Mouse (Mus musculus) c-Kit-positive CD71-positive TER-119-positive erythroid progenitor cells, embryonic 14.5 days (primary cell): ENCODE results near the gene Lingo3.

Source experiments
- DNase-seq: peaks from one replicate; pipeline ENCODE4 v3.0.0-alpha.2; 2013; ENCODE audit warnings: low spot score

Gene Lingo3

DNA sequence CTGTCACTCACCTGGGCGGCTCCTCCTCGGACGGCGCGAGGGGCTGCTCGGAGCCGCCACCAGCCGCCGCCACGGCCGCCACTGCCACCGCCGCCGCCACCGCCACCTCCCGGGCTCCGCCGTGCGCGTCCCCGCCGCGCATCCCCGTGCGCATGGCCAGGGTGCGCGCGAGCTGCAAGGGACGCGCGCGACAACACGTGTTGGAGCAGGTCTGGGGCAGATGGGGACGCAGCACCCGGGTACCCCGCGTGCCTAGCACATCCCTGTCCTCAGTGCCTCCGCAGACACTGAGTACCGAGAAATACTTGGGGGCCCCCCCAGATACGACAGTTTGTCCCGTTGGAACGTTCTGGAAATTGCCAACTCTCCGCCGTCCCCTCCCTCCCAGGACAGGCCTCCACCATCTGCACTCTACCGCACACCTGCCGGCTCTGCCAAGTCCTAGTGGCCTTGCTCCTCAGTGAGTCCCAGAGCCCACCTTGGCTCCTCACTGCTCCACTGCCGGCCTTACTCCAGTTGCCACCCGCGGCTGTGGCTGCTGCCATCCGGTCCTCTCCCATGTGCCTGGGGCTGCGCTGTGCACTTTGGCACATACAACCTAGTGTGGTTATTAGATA, at the start of gene Lingo3:
Lingo3 (minus strand) TSS at position 109 of the 617 bp plus-strand sequence.
- no peak for DNase-seq

GRCm38 (mm10) chr10:80887181-80887580, 43.3 kb upstream of the Lingo3 start:
- no peak for DNase-seq

DNA sequence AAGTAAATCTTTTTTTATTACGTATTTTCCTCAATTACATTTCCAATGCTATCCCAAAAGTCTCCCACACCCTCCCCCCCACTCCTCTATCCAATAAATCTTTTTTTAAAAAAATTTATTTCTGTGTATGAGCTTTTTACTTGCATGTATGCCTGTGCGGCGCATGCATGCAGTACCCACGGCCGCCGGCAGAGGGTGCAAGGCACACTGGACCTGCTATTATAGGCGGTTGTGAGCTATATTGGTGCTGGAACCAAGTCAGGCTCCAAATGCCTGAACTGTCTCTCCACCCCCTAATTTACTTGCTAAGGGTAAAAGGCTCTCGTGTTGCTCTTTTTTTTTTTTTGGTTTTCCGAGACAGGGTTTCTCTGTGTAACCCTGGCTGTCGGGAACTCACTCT, 37.5 kb upstream of the Lingo3 start:
- DNase-seq: peak; percentile 74

DNA sequence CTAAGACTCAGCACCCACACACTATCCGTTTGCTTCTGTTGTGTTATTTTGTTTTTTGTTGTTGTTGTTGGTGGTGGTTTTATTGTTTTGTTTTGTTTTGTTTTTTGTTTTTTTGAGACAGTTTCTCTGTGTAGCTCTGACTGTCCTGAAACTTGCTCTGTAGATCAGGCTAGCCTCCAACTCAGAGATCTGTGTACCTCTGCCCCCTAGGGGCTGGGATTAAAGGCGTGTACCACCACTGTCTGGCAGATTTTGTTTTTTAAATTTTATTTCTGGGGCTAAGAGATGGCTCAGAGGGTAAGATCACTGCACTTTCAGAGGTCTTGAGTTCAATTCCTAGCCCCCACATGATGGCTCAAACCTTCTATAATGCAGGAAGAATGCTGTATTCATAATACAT, 37.1 kb upstream of the Lingo3 start:
- DNase-seq: no peak

- peak; percentile 84 for DNase-seq
These were observed 36.3 kb upstream of the Lingo3 start for GRCm38 (mm10) chr10:80880131-80880641.

- no peak for DNase-seq
These were observed 32.8 kb upstream of the Lingo3 start for GRCm38 (mm10) chr10:80876594-80876993.

- peak; percentile 67 for DNase-seq
These were observed 32.2 kb upstream of the Lingo3 start for GRCm38 (mm10) chr10:80876028-80876427.

DNA sequence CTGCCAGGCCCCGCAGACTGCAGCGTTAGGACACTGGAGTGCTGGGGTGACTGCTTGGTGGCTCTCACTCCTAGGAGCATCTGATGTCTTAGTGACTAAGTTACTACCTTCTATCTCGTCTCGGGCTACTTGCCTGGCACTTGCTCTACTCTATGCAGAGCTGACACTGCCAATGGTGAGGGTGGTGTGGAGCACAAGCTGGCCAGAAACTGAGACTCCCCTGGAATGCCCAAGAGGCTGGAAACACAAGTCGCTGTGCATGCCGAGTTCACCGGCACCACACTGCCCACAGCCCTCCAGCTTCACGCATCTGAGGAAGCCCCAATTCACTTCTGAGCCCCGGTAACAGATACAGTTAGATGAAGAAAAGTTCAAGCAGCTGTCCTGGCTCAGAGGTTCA, 30.2 kb upstream of the Lingo3 start:
- DNase-seq: no peak

DNA sequence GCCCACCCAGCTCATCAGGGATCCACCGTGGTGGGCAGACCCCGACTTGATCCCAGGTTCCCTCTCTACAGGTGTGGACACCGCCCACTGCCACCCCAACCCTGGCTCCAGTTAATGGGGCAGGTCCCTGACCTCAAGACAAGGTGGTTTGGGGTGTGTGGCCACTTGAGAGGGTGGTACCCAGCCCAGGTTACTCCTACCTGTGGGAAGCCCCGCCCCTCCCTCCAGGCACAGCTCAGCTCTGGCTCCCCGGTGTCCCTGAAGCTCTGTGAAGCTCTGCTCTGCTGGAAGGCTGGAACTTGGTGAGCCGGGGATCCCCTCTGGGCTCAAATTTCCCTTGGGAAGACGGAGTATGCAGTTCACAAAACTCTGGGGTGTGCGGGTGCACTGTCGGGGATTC, 27.7 kb upstream of the Lingo3 start, which contains the start of gene Tmprss9:
Tmprss9 (plus strand) TSS at position 268 of the 400 bp plus-strand sequence.
- no peak for DNase-seq

- no peak for DNase-seq
These were observed 27.2 kb upstream of the Lingo3 start for GRCm38 (mm10) chr10:80870993-80871392.

- DNase-seq: no peak
These were observed 20.6 kb upstream of the Lingo3 start for GRCm38 (mm10) chr10:80864446-80864845.

DNA sequence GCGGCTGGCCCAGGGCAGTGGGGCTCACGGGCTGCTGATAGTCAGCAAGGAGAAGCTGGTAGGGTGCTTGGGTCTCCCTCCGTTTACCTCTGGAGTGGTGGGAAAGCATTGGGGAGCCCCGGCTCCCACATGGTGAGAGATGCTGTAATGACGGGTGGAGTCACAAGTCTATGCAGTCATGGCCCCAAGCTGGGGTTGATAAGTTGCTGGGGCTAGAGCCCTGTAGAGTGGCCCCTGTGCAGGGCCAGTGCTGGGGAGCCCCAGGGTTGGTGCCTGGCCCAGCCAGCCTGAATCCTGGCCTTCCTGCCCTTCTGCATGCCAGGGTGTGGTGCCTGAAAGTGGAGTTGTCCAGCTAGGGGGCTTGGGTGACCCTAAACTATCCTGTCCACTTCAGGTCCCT, 18.5 kb upstream of the Lingo3 start:
- DNase-seq: no peak

GRCm38 (mm10) chr10:80858350-80858935, 14.6 kb upstream of the Lingo3 start:
- DNase-seq: peak; percentile 92

DNA sequence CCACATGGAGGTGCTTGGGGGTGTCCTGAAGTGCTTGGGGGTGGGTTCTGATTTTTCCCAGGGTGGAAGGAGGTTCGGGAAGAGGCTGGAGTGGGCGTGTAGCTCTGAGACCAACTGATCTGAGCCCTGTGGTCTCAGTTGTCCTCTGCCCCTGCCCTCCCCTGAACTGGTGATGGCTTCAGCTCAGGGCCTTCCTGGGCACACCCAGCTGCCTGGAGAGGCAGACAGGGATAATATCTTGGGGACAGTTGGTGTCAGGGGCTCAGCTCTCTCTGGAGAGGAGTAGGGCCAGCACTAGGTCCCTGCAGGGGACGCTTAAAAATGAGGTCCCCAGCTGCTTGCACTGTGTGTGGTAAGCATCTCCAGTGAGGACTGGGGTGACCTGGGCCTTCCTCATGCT, 14.0 kb upstream of the Lingo3 start:
- peak; percentile 60 for DNase-seq

DNA sequence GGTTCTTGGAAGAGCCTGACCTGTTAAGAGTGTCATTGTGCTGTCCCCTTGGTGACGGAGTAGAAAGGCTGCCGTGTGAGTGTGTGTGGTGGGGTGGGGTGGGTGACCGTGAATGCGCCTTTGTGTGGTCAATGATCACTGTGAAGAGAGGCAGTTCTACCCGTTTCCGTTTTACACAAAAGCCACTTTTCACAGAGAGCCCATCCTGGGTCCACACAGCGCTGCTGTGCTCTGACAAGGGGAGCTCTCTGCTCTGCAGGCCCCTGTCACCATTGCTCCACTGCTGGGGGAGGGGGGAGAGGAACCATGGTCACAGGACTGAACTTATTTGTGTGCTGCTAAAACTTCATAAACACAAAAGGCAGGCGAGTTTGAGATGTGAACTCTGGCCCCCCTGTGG, 13.5 kb upstream of the Lingo3 start:
- no peak for DNase-seq

GRCm38 (mm10) chr10:80856908-80857307, 13.1 kb upstream of the Lingo3 start:
- DNase-seq: no peak

DNA sequence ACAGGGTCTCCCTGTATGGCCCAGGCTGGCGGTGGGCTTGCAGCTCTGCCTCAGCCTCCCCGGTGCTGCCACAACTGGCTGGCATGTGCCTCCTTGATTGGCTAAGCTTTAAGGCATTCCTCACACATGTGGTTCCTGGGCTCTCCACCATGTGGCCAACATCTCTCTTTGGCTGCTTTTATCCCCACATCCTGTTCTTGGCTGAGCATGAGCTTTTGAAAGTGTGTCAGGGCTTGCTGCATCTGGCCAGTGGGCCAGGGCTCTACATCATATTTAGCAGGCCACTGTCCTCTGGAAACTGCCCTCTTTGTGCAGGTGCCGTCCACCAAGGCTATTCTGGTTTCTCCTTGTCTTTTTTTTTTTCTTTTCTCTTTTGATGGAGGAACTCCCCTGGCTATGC, 12.4 kb upstream of the Lingo3 start:
- no peak for DNase-seq

DNA sequence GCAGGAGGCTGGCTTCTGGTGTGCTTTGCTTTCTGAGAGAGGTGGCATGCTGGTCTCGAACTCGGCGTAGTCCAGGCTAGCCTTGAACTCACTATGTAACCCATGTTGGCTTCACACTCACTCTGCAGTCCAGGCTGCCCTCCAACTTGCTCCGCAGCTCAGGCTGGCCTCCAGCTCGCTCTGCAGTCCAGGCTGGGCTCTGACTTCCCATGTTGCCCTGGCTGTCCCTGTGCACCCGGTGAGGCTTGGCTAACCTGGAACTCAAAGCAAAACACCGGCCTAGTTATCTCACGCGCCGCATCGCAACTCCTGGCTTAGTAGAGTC, 11.9 kb upstream of the Lingo3 start:
- DNase-seq: no peak

GRCm38 (mm10) chr10:80854913-80855748, 11.3 kb upstream of the Lingo3 start, which contains the start of the genes Lsm7 and Sppl2b:
Gene Lsm7, minus strand, starts transcription at chr10:80855209.
Gene Sppl2b, plus strand, starts transcription at chr10:80855275.
- DNase-seq: peak; percentile 93

DNA sequence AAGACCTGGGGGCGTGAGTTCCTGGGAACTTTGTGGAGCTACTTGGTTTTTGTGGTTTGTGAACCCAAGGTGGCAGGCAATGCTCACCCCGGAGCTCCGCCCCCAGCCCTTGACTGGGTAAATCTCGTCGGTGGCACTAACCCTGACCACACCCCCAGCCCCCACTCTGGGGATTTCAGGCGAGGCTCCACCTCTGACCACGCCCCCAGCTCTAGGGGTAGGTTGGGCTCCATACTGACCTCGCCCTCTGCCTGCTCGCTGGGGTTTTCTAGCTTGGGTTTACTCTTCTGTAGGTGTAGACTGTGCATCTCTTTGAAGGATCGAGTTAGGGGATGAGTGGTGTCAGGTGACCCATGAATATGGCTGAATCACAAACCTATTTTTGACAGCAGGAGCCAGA, 4.7 kb upstream of the Lingo3 start:
- peak; percentile 62 for DNase-seq

DNA sequence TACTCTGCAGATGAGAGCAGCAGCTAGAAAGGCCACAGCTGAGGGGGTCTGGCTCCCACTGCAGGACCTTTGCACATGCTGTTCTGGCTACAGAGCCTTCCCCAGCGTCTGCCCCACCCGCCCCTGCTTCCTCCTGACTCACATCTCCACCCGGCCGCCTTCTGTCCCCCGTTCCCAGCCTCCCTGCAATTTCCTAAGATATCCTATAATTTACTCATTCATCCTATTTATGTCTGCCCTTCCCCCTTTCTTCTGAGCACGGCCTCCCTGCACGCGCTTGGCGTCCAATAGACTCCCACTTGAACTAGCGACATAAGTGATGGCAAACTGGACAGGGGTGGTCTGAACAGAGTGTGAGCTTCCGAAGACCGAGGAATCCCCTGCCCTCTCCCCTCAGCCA, 1.9 kb upstream of the Lingo3 start:
- no peak for DNase-seq

- DNase-seq: no peak
These were observed 1.3 kb upstream of the Lingo3 start for GRCm38 (mm10) chr10:80845055-80845693.
